Mouse (Mus musculus) olfactory bulb, adult 2 months (tissue): ENCODE results near the gene Platr25.

Experiments
- CTCF ChIP-seq: fragments of 200-500 bp; IDR thresholded peaks from 2 replicates; pipeline ENCODE4 v1.5.1; 2012; ENCODE audit warnings: low read depth, mild to moderate bottlenecking, low read length, moderate library complexity; ENCODE audit not compliant: insufficient read depth
- POLR2A ChIP-seq: fragments of 200-500 bp; IDR thresholded peaks from 2 replicates; pipeline ENCODE4 v1.6.1; 2012; ENCODE audit warnings: mild to moderate bottlenecking, low read depth, low read length, moderate library complexity; ENCODE audit not compliant: insufficient read depth

GRCm38 (mm10) chr13:62733322-62733721 is 27.2 kb downstream of the Platr25 start:
- TF ChIP-seq CTCF (no peak), POLR2A (no peak)
